In the genomic region with DNA sequence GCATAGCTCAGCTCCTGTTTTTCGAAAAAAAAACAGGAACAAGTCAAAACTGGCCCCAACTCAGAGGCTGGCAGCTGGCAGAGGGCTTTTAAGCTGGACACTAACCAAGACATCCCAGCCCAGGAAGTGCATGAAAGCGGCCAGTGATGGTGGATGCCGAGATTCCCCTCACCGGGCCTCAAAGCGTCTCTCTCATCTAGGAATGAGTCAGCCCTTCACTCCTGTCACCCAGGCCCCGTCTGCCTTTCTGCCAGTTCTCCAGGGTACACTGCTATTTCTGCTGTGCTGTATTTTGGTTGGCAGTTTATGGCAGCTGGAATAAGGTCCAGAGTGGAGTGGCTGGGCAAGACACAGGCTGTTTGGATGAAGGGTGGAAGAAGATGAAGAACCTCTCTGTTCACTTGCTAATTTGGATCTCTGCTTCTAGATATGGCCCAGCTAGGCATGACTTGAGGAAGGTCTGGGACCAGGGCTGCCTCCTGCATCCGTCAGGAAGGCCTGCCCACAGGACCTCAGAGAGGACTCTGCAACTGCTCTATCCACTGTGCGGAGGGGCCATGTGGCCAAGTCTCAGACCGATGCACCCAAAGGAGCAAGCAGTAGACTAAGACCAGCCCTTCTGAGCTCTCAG, we compare ENCODE assay signal across 9 mouse cellular contexts. TPM values are rescaled to one million over a fixed set of nuclear protein-coding genes. Genes with fewer than 3 reads are reported as not detected.
DNase-seq lines count a peak whose midpoint lies in the region; ATAC-seq and TF ChIP-seq lines count a peak whose summit lies in the region.
"Had no signal": no experiment of that assay in that cellular context is flagged by ENCODE, and none has a peak within 500 bp of the region (broad histone marks: within the 10 kb centered on the region; RNA-seq: fewer than 3 reads in every experiment).

No protein-coding gene starts in this region.

- H3K9ac ChIP-seq in embryonic facial prominence, embryonic 13.5 days, result peak overlapping the region; percentile 32; the same call in 1 of the 2 replicates
- no peak overlapping the region for H3K9ac ChIP-seq in midbrain, postnatal 0 days (replicated peaks; ENCODE audit: low read length, poor library complexity, severe bottlenecking)
- H3K9ac ChIP-seq: liver, embryonic 14.5 days had no signal

- intact Hi-C loops in heart, postnatal 36 days (cut with DNase I), result no loop called here

- no peaks in the 10 kb centered on the region for H3K27me3 ChIP-seq in embryonic facial prominence, embryonic 13.5 days
- no peaks in the 10 kb centered on the region for H3K27me3 ChIP-seq in midbrain, postnatal 0 days (ENCODE audit: insufficient read depth, low read length)

- H3K27ac ChIP-seq in embryonic facial prominence, embryonic 13.5 days, result peak overlapping the region; percentile 93
- H3K27ac ChIP-seq in midbrain, postnatal 0 days (ENCODE audit: low read depth, low read length), result no peak overlapping the region
- H3K27ac ChIP-seq: liver, embryonic 14.5 days had no signal

- ATAC-seq in embryonic facial prominence, embryonic 13.5 days (ENCODE audit: insufficient number of reproducible peaks, insufficient read depth, low FRiP score, low TSS enrichment, low read depth), result no peak
- ATAC-seq in midbrain, postnatal 0 days (ENCODE audit: low FRiP score), result peak; percentile 34; the same call in 1 of the 2 replicates
- no peak; the same call in 1 of the 2 replicates for ATAC-seq in erythroid progenitor cell, adult 5-6 weeks (replicated peaks; ENCODE audit: low FRiP score, poor library complexity, severe bottlenecking)

- WGBS in embryonic facial prominence, embryonic 13.5 days, result 45% methylated on average over 9 of the region's 9 CpGs
- WGBS in midbrain, postnatal 0 days, result 57% methylated on average over 9 of the region's 9 CpGs

- H3K4me3 ChIP-seq in embryonic facial prominence, embryonic 13.5 days, result no peak overlapping the region
- no peak overlapping the region for H3K4me3 ChIP-seq in midbrain, postnatal 0 days (ENCODE audit: low read depth, low read length)

- H3K36me3 ChIP-seq in embryonic facial prominence, embryonic 13.5 days, result no peaks in the 10 kb centered on the region
- H3K36me3 ChIP-seq in midbrain, postnatal 0 days (ENCODE audit: insufficient read depth, low read length), result no peaks in the 10 kb centered on the region

- H3K4me2 ChIP-seq in embryonic facial prominence, embryonic 13.5 days, result peak overlapping the region; percentile 43; the same call in 1 of the 2 replicates
- H3K4me2 ChIP-seq in midbrain, postnatal 0 days (ENCODE audit: low read depth, low read length, poor library complexity, severe bottlenecking), result no peak overlapping the region

- H3K4me1 ChIP-seq in embryonic facial prominence, embryonic 13.5 days, result peaks cover 28% of the 10 kb centered on the region
- peaks cover 2% of the 10 kb centered on the region; the same call in 1 of the 2 replicates for H3K4me1 ChIP-seq in midbrain, postnatal 0 days (ENCODE audit: insufficient read depth, low read length)

- 0 out of 2 replicates have a peak, but pooled peaks cover 3% of the 10 kb centered on the region for H3K9me3 ChIP-seq in embryonic facial prominence, embryonic 13.5 days
- H3K9me3 ChIP-seq in midbrain, postnatal 0 days (ENCODE audit: low read length), result no peaks in the 10 kb centered on the region

- DNase-seq in ovary, postnatal 36 days (ENCODE audit: low spot score), result peak; percentile 31
- no peak for DNase-seq in ovary, adult 18-20 months (ENCODE audit: low spot score)
- peak; percentile 51 to 62 for DNase-seq in heart, postnatal 36 days
- DNase-seq in layer of hippocampus, postnatal 10 days (ENCODE audit: low spot score in 2 of 2), result peak; percentile 49 to 59
- peak; percentile 62 for DNase-seq in midbrain, postnatal 0 days (ENCODE audit: low spot score)
- DNase-seq in cerebellum, adult 11-12 months, result no peak

- no peak for TF ChIP-seq CTCF in midbrain, postnatal 0 days (IDR thresholded peaks at IDR 0.05)

RNA-seq across cellular contexts. Expression of gene A4galt, which starts 27.3 kb away (rescaled TPM):
- 0.53 and 2.2 TPM in 2 replicates for polyA plus RNA-seq in embryonic facial prominence, embryonic 13.5 days (2015; fragmentation: Nextera tagmentation; extraction: Ambion mirVana)
- 1 to 10 TPM; 3.4 to 8.3 TPM for total RNA-seq in heart, postnatal 36 days (2021)
- total RNA-seq in layer of hippocampus, postnatal 10 days (2021), result 1 to 10 TPM; 3.0 to 5.0 TPM
- 7.9 and 8.6 TPM in 2 replicates for total RNA-seq in midbrain, postnatal 0 days (2014; rRNA removed)
- polyA plus RNA-seq in midbrain, postnatal 0 days (2015; fragmentation: Nextera tagmentation; extraction: Ambion mirVana), result 5.1 and 5.6 TPM in 2 replicates
- 0.84 and 1.8 TPM in 2 replicates for total RNA-seq in erythroid progenitor cell, adult 5-6 weeks (2015; ENCODE audit: low replicate concordance)
- total RNA-seq in erythroid progenitor cell, adult 5-6 weeks (2017; ENCODE audit: low replicate concordance), result not detected in 2 replicates

RNA-seq across cellular contexts. Expression of gene Cyb5r3, which starts 51.9 kb away (rescaled TPM):
- polyA plus RNA-seq in embryonic facial prominence, embryonic 13.5 days (2015; fragmentation: Nextera tagmentation; extraction: Ambion mirVana), result 116 and 118 TPM in 2 replicates
- total RNA-seq in heart, postnatal 36 days (2021), result 10 to 100 TPM; 88.0 to 94.8 TPM
- 100 to 1,000 TPM; 106 to 114 TPM for total RNA-seq in layer of hippocampus, postnatal 10 days (2021)
- total RNA-seq in midbrain, postnatal 0 days (2014; rRNA removed), result 76.8 and 86.5 TPM in 2 replicates
- 127 and 146 TPM in 2 replicates for polyA plus RNA-seq in midbrain, postnatal 0 days (2015; fragmentation: Nextera tagmentation; extraction: Ambion mirVana)
- total RNA-seq in erythroid progenitor cell, adult 5-6 weeks (2015; ENCODE audit: low replicate concordance), result 106 and 112 TPM in 2 replicates
- 48.1 and 57.9 TPM in 2 replicates for total RNA-seq in erythroid progenitor cell, adult 5-6 weeks (2017; ENCODE audit: low replicate concordance)

Comparison
In these comparisons a context has a peak if more than half of its experiments do, and no peak if none do; other contexts are left out.
1. DNase-seq: peak in ovary, postnatal 36 days (single experiment), heart, postnatal 36 days (2 of 2), layer of hippocampus, postnatal 10 days (2 of 2) and midbrain, postnatal 0 days (single experiment); none in ovary, adult 18-20 months (single experiment) and cerebellum, adult 11-12 months (single experiment).